Mouse (Mus musculus) heart, embryonic 14.5 days (tissue): Measurements from ENCODE around the gene Myo1d. TPM values are rescaled to one million over a fixed set of nuclear protein-coding genes. Genes with fewer than 3 reads are reported as not detected.

Experiments
- ATAC-seq: fragments of 200-750 bp; cut with Nextera tagmentation; 2 replicates; pipeline ENCODE4 v1.8.0; 2017; ENCODE audit warnings: low read depth, moderate TSS enrichment; ENCODE audit not compliant: insufficient number of reproducible peaks, insufficient read depth, low FRiP score
- H3K27ac ChIP-seq, 2 experiments: fragments of 200-500 bp in 1 of 2; fragments of 300-500 bp in 1 of 2; sonication (generic) in 1 of 2; replicated peaks in 1 of 2; 2 replicates each; pipeline ENCODE4 v1.5.1; 2012 to 2014; ENCODE audit warnings: low read depth in 2 of 2, low read length in 2 of 2, control low read depth in 1 of 2, mild to moderate bottlenecking in 1 of 2, mixed read lengths in 1 of 2; ENCODE audit not compliant: control insufficient read depth in 1 of 2, insufficient read depth in 1 of 2
- H3K27me3 ChIP-seq: fragments of 300-500 bp; sonication (generic); 2 replicates; pipeline ENCODE4 v1.6.1; 2014; ENCODE audit warnings: mild to moderate bottlenecking, low read length, control low read depth; ENCODE audit not compliant: control insufficient read depth, insufficient read depth
- H3K36me3 ChIP-seq: fragments of 300-500 bp; sonication (generic); 2 replicates; pipeline ENCODE4 v1.6.1; 2014; ENCODE audit warnings: mild to moderate bottlenecking, control low read depth, low read length, mixed read lengths; ENCODE audit not compliant: control insufficient read depth, insufficient read depth
- H3K4me1 ChIP-seq, 2 experiments: fragments of 200-500 bp in 1 of 2; fragments of 300-500 bp in 1 of 2; sonication (generic) in 1 of 2; 2 replicates each; pipeline ENCODE4 v1.6.1; 2012 to 2014; ENCODE audit warnings: low read length in 2 of 2, control low read depth in 1 of 2, mixed read lengths in 1 of 2; ENCODE audit not compliant: control insufficient read depth in 2 of 2, insufficient read depth in 2 of 2
- H3K4me2 ChIP-seq: fragments of 300-500 bp; sonication (generic); 2 replicates; pipeline ENCODE4 v1.6.1; 2014; ENCODE audit warnings: mild to moderate bottlenecking, low read length
- H3K4me3 ChIP-seq, 2 experiments: fragments of 200-500 bp in 1 of 2; fragments of 300-500 bp in 1 of 2; sonication (generic) in 1 of 2; 2 replicates each; pipeline ENCODE4 v1.5.1; 2012 to 2014; ENCODE audit warnings: low read length in 2 of 2, mild to moderate bottlenecking in 2 of 2, control low read depth in 1 of 2, low read depth in 1 of 2, moderate library complexity in 1 of 2; ENCODE audit not compliant: control insufficient read depth in 1 of 2, insufficient read depth in 1 of 2
- H3K9ac ChIP-seq: fragments of 300-500 bp; sonication (generic); 2 replicates; pipeline ENCODE4 v1.6.1; 2014; ENCODE audit warnings: mild to moderate bottlenecking, low read length
- H3K9me3 ChIP-seq: fragments of 300-500 bp; sonication (generic); 2 replicates; pipeline ENCODE4 v1.6.1; 2016; ENCODE audit warnings: low read length, control low read depth; ENCODE audit not compliant: control insufficient read depth
- WGBS: fragments of 180-500 bp; shearing (Covaris S2); extraction: QIAGEN DNeasy Blood & Tissue Kit; methylation state at CpG from one replicate; pipeline ENCODE4 v1.1.7; 2014; 5-methylcytosine and 5-hydroxymethylcytosine counted together
- polyA plus RNA-seq: library from polyadenylated mRNA; unstranded; fragments of >200 nt; fragmentation: Nextera tagmentation; extraction: Ambion mirVana; gene quantifications from 2 replicates; pipeline ENCODE4 v1.2.1, GENCODE M21; 2014

Myo1d gene
- polyA plus RNA-seq, 1 experiment from 2014 or later = 9.6 TPM

DNA sequence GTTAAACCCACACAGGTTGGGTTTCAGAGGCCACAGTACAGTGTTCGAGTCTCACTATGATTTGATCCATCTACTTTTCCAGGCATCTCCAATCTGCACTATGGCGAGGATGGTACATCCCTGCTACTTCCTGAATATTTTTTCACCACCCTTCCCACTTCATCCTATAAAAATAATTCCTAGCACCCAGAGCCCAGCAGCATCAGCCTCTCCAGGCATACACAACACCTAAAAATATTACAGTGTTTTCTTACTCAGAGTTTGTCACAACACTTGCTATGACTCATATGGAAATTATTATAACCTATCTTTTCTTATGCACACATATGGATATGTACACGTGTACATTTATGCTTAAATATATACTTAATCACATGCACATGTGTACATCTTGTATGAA lies 115.6 kb downstream of the Myo1d start:
- Histone ChIP-seq H3K4me1 (no peaks in the 10 kb centered on the region), H3K9me3 (no peaks in the 10 kb centered on the region), H3K4me2 (no peak overlapping the region), H3K36me3 (0 out of 2 replicates have a peak, but pooled peaks cover 3% of the 10 kb centered on the region), H3K27ac (no peak overlapping the region), H3K9ac (no peak overlapping the region), H3K4me3 (no peak overlapping the region), H3K27me3 (no peaks in the 10 kb centered on the region)
- no peak for ATAC-seq
- WGBS = 76% methylated on average over 3 of the region's 3 CpGs

DNA sequence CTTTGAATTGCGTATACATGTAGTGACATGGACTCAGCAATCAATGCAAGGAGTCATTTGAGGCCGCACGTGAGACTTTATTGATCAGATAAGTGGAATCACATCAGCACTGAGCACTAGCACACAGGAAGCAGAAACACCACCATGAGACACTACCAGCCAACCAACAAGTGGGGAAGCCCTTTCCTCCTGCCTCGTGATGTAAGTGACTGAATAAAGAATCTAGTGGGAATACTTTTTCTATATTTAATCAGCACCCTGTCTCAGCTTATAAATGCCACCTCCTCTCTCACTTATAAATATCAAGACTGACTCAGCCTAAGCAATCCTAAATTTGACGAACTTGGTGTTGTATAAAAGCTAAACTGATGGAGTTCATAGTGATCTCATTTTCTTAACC lies 134.7 kb downstream of the Myo1d start:
- ATAC-seq = no peak
- 82% methylated on average over 5 of the region's 5 CpGs for WGBS
- Histone ChIP-seq H3K9ac (no peak overlapping the region), H3K9me3 (no peaks in the 10 kb centered on the region), H3K27ac (no peak overlapping the region), H3K36me3 (no peaks in the 10 kb centered on the region), H3K4me2 (no peak overlapping the region), H3K4me1 (no peaks in the 10 kb centered on the region), H3K4me3 (no peak overlapping the region), H3K27me3 (no peaks in the 10 kb centered on the region)

DNA sequence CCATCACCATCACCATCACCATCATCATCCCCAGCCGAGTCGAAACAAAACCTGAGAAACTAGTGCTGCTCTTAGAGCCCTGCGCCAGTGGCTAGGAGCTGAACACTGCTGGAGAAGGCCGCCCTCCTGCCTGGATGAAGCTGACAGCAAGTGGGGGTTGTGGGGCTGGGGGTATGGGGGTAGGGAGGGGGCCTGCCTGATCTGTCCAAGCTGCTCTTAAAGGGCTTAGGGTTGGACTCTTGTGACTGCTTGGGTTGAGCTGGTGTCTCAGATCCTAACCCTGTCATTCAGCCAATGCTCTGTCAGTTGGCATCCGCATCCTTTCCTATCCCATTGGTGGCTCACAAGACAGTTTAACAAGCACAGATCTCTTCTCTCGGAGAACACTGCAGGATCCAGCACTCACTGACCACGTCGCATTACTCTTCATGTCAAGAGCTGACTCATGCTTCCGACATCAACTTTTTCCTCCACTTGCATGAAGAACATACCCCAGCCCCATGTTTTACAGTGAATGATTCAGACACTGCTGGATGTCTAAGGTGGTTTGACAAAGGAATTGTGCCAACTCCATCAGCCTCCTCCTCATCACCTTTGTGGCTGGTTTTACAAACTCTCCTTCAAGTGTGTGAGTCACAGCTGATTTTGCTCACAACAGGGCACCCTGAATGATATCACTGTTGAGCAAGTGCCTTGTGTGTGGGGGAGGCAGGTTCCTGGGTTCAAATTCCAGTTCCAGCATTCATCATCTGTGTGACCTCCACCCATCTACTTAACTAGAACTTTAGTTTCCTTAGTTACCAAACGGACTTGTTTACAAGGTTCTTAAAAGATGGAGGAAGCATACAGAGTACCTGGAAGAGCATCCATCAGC lies 150.6 kb downstream of the Myo1d start:
- H3K36me3 ChIP-seq = no peaks in the 10 kb centered on the region
- H3K27ac ChIP-seq = no peak overlapping the region
- ATAC-seq = no peak
- no peak overlapping the region for H3K9ac ChIP-seq
- H3K4me3 ChIP-seq = no peak overlapping the region
- WGBS = 77% methylated on average over 10 of the region's 10 CpGs
- no peaks in the 10 kb centered on the region for H3K27me3 ChIP-seq
- peaks cover 0 to 6% of the 10 kb centered on the region in 2 experiments; a peak in 1 of 4 replicates for H3K4me1 ChIP-seq
- no peaks in the 10 kb centered on the region for H3K9me3 ChIP-seq
- no peak overlapping the region for H3K4me2 ChIP-seq

DNA sequence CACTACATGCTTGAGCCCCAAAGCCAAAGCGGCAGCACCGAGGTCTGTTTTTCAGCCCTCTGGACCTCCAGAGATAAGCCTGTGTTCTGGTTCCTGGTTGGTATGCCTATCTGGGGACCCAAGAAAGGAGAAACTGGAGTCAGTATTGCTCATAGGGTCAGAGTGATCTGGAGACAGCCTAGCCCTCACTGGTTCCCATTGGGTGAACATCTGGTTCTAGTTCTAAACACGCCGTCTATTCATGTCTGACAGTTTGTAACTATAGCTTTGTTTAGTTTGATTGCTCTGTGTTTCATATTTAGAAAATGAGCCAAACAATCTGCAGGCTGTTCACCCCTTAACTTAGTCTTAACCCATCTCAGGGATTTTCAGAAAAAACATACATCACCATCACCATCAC lies 151.2 kb downstream of the Myo1d start:
- Histone ChIP-seq H3K9ac (no peak overlapping the region), H3K4me1 (peaks cover 0 to 6% of the 10 kb centered on the region in 2 experiments; a peak in 1 of 4 replicates), H3K4me2 (no peak overlapping the region), H3K27me3 (no peaks in the 10 kb centered on the region), H3K4me3 (no peak overlapping the region), H3K27ac (no peak overlapping the region), H3K9me3 (no peaks in the 10 kb centered on the region), H3K36me3 (no peaks in the 10 kb centered on the region)
- ATAC-seq = no peak
- WGBS = 71% methylated on average over 4 of the region's 4 CpGs

DNA sequence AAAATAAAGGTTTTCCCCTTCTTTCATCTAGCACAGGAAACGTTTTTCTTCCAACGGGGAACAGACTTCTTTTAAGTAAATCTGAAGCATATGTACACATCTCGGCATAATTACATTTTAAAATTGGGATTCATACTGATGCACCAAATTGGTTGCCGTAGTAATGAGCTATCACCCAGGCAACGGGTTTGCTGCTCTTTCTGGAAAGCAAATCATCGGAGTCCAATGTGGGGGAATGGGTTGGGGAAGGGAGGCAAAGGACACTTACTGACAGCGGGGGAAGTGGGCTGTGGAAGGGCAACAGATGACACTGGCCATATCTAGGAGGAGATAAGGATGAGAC lies 156.8 kb downstream of the Myo1d start:
- Histone ChIP-seq H3K9ac (no peak overlapping the region), H3K9me3 (no peaks in the 10 kb centered on the region), H3K27me3 (no peaks in the 10 kb centered on the region), H3K4me2 (no peak overlapping the region), H3K27ac (no peak overlapping the region), H3K4me3 (no peak overlapping the region), H3K36me3 (no peaks in the 10 kb centered on the region), H3K4me1 (peaks cover 0 to 4% of the 10 kb centered on the region in 2 experiments; a peak in 1 of 4 replicates)
- WGBS = 46% methylated on average over 7 of the region's 7 CpGs
- no peak for ATAC-seq

DNA sequence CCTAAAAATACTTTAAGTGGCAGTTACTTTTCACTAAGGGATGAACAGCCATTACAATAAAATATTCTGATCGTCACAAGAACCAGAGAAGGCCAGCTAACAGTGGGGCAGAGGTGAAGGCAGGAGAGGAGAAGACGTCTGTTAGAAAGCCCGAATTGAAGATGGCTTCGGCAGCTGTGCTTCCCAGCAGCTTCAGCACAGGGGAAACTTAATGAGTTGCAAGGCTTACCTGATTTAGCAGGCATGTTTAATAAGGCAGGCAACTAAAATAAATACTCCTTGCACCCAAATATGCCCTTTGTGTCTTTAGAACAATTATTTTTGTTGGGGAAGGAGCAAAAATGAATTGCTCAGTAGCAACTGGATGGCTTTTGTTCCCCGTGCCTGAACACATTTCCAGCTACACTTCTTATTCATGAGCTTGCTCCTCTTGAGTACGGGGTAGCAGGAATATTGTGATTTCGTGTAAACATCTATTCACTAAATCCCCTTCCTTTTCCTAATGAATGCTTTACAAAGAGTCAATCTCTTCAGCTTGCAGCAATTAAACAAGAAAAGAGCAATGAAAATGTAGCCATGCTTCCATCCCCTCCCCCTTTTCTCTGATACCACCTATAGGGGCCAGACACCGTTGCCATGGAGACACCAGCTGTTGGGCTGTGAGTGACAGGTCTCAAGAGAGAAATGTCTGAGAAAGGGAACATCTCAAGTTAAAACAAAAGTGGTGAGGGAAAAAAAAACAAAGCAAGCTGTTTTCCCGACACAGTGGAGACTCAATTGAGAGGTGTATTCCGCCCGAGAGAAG lies 157.4 kb downstream of the Myo1d start:
- H3K27ac ChIP-seq = no peak overlapping the region
- no peaks in the 10 kb centered on the region for H3K27me3 ChIP-seq
- H3K4me1 ChIP-seq = no peaks in the 10 kb centered on the region
- no peak overlapping the region for H3K9ac ChIP-seq
- H3K4me3 ChIP-seq = no peak overlapping the region
- no peaks in the 10 kb centered on the region for H3K9me3 ChIP-seq
- WGBS = 31% methylated on average over 11 of the region's 11 CpGs
- H3K36me3 ChIP-seq = no peaks in the 10 kb centered on the region
- H3K4me2 ChIP-seq = no peak overlapping the region
- ATAC-seq = no peak

DNA sequence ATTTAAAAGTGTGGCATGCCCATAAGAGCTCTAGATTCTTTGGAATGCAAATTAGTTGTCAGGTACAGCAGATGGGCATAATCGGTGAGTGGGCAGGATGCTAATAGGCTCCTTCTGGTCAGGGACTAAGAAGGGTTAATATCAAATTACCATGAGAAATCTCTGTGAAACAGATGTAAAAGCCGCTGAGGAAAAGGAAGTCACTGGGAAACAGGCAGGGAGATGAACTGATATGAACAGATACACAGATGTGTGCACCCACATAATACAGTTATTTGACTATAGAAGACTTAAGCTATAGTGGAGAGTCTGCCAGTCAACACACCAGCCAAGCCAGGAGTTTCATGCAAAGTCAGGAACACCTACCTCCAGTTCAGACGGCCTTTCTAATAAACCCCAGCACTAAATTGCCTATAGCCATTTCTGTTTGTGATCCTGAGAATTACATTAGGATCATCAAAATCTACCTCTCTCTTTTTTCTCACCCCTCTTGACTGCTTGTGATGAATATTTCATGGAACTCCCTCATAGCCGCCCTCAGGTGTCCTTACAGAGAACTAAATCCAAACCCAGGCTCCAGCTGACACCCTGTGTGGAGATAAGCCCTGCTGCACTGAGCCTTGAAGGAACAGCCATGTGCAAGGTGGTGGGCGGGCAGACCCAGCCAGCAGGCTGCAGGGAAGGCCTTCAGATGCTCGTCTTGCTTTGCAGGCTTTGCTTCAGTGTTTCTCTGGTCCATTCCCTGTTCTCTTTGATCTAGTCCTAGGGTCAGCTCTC lies 164.7 kb downstream of the Myo1d start:
- Histone ChIP-seq H3K4me2 (no peak overlapping the region), H3K27ac (no peak overlapping the region), H3K4me3 (no peak overlapping the region), H3K9ac (no peak overlapping the region), H3K4me1 (no peaks in the 10 kb centered on the region), H3K27me3 (no peaks in the 10 kb centered on the region), H3K36me3 (no peaks in the 10 kb centered on the region), H3K9me3 (no peaks in the 10 kb centered on the region)
- no peak for ATAC-seq
- WGBS = 43% methylated on average over 6 of the region's 6 CpGs
